Mouse (Mus musculus): ENCODE results near the gene Myo3b.

The Myo3b gene

DNA sequence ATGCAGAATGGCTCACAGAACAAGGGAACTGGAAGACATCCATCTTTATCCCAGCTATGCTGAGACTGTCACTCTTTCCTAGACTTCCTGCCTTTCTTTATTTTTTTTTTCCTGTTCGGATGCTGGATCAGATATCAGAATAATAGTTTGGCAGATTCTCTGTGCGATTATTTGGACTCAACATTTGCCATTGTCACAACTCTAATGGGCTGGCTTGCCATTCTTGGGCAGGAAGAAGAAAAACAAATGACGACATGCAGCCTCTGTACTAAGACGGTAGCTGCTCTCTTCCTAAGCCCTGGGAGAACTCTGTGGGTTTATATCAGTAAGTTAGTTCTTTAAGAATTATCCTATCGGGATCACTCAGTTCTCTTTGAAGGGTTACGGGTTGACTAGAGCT lies 89.7 kb downstream of the Myo3b start:
- no peak for DNase-seq (ENCODE audit: extremely low spot score)

DNA sequence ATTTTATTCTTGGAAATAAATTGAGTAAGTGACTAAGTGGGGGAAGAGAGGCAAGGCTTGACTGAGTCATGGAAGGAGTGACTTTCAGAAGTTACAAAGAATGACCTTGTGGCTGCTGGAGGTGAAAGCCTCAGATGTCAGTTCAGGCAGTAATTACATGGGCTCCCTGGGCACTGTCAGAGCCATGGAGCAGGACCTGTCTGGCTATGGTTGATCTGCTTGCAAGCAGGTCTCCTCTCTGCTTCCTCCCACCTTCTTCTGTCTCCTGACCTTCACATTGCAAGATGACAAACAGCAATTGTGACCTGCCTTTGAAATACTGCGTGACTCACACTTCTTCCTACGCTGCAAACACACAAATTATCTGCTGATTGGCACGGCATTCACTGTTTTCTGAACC lies 90.6 kb downstream of the Myo3b start:
- DNase-seq (ENCODE audit: extremely low spot score) = no peak

DNA sequence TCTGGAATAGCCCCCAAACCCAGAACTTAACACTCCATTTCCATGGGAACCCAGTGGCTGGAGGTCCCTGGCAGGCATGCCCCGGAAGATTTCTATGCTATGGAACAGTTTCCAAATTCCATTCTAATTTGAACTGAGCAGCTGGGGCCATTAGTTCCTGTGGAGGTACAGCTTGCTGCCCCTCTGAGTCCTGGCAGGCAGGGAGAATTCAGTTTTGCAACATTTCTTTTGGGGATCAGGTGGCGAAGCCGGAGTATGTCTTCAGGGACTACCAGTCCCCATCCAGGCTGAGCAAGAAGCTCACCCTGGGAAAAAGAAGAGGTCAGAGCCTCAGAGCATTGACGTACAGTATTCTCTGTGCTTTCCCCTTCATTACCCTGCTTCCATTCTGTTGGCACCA lies 94.4 kb downstream of the Myo3b start:
- no peak for DNase-seq (ENCODE audit: extremely low spot score)

DNA sequence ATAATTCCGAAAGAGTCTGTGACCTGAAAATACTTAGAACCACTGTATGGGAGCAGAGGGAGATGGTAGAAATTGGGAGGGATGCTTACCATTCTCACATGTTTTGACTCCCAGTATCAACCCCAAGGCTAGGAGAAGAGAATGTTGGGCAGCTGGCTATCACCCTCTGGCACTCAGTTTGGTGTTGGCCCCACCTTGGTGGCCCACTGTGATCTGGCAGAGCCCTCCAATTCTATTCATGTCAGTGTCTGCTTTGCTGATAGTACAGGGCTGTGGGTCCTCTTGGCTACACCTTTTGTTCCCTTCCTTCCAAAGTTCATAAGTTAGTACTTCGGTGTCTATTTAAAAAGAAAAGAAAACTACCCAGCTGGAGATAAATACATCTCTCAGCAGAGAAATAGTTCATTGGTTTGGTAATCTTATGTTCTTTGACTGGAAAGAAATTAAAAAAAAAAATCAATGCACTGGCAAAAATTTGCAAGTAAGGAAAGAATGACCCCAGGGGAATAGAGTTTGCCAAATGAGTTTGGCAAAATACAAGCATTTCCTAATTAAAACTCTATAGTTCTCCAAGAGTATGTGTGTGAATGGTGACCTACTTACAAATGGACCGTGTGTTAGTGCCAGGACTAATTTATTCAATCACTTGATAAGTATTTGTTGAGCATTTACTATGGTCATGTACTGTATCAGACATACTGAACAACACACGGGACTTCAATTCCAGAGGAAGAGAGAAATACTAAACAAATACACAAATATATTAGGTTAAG lies 98.5 kb downstream of the Myo3b start:
- DNase-seq (ENCODE audit: extremely low spot score) = no peak

DNA sequence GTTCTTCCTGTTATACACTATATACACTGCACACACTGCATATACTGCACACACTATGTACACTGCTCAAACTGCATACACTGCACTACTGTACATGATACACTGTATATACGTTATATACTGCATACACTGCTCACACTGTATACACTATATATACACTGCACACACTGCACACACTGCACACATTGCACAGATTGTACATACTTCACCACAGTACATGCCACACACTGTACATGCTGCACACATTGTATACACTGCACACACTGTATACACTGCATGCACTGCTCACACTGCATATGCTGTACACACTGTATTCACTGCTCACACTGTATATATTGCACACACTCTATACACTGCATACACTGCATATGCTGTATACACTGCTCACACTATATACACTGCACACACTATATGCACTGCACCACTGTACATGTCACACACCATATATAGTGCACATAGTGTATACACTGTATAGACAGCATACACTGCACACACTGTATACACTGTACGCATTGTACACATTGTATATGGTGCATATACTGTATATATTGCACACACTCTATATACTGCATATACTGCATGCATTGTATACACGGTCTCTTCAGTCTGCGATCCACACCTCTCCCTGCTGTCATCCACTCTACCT lies 104.7 kb downstream of the Myo3b start:
- DNase-seq (ENCODE audit: extremely low spot score) = no peak

DNA sequence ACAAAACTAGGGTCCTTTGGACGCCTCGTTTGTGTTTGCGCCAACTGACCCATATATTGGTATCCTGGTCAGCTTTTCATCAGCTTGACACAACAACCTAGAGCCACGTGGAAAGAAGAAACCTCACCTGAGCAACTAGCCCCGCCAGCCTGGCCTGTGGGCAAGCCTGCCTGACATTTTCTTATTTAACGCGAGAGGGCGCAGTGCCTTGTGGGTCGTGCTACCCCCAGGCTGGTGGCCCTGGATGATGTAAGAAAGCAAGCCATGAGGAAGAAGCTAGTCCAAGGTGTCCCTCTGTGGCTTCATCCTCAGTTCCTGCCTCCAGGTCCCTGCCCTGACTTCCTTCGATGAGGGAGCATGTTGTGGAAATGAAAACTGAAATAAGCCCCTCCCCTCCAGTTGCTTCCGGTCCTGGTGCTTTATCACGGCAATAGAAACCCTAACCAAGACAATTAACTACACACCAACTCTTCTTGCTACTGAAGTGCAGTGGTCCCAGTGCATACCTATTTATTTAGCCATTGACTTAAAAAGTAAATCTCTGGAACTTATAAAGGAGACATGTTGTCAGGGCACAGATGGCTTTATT lies 108.2 kb downstream of the Myo3b start:
- DNase-seq (ENCODE audit: extremely low spot score) = peak; percentile 12

DNA sequence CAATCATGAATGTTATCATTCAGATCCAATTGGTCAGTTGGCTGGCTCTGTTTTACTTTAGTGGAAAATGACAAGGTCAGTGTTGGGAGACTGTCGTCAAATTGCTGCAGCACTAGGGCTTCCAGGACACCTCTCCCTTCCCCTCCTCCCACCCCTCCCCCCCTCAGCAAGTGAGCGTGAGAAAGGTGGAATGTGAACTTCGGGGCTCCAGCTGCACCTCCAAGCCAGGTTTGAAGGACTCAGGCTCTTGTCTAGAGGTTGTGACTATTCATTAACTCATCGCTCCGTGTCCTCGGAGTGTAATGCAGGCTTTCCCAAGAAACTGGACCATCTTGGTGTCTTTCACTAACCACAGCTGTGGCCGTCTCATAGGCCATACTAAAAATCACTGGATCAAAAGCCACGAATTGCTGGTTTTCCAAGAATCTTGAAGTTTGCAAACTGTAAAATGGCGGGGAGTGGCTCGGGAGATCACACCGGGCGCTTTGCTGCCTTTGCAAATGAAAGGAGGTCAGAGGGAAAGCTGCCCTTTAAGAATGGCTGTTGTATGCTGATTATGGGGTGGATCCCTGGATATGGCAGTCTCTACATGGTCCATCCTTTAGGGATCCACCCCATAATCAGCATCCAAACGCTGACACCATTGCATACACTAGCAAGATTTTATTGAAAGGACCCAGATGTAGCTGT lies 110.0 kb downstream of the Myo3b start:
- no peak for DNase-seq (ENCODE audit: extremely low spot score)

DNA sequence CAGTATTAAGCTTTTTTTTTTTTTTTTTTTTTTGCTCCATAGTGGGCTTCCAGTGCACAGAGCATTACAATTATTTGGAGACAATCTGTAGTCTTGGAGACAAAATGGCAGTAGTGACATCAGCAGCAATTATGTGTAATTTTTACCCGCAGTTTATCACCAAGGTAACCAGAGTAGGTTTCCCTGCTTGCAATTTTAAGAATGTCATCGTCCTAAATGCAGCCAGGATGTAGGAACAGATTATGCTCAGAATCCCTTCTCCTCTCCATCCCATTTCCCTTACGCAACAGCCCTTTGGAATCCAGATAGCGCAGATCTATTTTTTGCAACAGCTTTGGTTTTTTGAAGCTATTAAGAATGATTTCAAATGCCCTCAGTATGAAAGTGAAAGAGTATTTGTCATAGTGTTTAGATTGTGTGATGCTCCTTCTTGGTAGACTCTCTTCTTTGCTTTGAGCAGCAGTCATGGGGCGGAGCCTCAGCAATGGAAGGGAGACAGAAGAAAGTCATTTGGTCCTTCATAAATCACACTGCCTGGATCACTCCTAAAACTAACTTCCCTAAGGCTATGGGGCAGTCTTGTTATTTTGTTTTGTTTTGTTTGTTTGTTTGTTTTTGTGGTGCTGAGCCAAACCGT lies 111.6 kb downstream of the Myo3b start:
- DNase-seq (ENCODE audit: extremely low spot score) = no peak

DNA sequence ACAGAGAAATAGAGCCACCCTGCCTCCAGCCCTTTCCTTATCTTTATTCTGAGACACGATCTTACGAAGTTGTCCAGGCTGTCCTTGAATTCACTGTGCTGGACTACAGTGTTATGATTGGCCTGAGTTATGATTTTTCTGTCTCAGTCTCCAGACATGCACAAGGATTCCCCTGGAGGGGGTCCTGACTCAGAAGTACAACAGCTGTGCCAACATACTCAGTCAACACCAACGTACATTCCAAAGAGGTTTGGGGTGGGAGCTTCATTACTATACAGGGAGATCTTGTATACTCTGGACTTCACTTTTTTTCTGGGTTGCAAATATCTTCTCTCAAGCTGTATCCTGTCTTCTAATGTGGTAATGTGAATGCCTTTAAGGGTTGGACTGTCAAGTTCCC lies 113.0 kb downstream of the Myo3b start:
- no peak for DNase-seq (ENCODE audit: extremely low spot score)

DNA sequence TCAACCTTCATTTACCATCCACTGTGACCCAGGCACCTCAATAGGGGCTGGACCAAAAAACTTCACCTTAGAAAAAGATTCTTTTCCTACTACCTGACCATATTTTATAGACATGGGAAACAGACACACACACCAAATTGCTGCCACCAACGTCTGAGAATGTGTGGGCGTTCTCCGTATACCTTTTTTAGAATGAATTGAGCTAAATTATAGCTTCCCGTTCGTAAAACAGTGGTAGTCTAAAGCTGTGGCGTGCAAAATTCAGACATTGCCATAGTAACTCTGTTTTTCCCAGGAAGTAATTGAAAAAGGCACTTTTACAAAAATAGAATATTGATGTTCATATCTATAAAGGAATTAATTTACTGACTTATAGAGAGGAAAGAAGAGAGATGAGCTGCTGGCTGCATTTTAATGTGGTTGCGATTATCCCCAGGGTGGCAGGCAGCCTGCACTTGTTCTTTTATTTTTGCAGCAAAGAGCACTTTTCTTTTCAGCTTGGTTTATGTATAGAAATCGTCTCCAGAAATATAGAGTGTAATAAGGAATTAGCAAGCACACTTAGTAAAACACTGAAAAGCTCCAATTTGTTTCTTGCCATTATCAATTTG lies 116.4 kb downstream of the Myo3b start:
- no peak for DNase-seq (ENCODE audit: extremely low spot score)

DNA sequence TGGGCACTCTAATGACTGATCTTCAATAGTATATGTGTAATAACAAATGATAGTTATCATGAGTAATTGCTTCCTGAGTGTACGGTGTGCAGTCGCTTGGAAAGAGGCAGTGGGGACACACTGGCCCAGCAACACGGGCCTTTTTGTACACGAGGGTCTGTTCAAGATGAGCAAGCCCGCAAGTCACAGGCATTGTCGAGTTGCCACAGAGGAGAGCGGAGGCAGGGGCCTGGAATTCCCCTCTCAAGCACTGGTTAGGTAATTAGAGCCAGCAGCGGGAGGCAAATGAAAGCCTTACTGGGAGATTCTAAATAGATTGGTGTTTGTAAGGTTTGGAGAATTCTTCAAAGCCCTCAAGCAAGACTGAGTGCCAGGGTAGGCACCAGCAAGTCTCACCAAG lies 120.6 kb downstream of the Myo3b start:
- DNase-seq (ENCODE audit: extremely low spot score) = no peak

DNA sequence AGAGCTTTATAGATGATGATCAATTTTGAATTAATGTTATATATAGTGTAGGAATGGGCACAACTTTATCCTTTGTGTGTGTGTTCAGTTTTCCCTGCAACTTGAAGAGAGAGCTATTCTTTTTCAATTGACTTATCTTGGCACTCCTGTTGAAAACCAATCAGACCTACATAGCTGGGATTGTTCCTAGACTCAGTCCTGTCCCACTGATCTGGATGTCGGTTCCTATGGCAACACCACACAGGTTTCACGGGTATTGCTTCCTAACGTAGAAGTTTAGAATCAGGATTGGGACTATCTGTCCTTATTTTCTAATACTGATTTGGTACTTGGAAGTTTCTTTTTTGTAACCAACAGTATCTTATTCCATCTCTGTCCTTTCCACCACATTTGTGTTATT lies 127.3 kb downstream of the Myo3b start:
- no peak for DNase-seq (ENCODE audit: extremely low spot score)

DNA sequence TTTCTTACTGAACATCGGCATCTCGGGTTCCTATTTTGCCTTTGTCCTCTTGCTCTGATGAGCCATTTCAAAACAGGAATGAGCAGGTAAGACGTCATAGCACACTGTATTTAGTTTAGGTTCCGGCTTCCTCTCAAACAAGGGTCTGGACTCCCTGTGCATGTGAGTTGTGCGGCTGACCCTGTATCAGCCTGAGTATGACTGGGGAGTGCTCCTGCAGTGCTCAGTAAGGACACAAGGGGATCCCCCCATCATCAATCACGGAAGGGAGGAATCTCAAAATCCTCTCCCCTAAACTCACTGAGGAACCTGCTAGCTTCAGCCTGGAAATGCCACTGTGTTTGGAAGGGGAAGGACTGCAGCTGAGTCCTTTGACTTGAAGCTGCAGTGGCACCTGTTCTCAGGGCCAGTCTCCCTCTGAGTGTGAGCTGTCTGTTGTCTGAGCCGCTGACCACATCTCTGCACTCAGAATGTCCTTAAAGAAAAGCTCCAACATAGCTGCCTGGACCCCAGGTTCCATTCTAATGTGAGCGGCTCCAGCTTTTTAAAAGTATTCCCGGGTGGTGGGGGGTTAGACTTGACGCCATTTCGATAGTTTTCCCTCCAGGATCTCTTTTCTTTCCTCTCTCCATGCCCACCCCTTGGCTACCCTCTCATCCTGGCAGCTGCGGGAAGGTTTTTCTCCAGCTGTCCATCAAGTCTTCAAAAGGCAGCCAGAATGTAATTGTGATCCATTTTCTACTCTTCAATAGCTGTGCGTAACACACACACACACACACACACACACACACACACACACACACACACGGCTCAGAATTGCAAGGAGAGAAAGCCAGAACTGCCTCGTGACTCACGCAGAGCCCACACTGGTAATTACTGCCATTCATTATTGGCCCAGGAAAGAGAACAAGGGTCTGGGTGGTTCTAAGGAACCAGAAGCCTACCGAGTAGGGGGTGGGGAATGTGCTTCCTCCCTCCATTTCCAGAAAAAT lies 129.3 kb downstream of the Myo3b start:
- no peak for DNase-seq (ENCODE audit: extremely low spot score)

DNA sequence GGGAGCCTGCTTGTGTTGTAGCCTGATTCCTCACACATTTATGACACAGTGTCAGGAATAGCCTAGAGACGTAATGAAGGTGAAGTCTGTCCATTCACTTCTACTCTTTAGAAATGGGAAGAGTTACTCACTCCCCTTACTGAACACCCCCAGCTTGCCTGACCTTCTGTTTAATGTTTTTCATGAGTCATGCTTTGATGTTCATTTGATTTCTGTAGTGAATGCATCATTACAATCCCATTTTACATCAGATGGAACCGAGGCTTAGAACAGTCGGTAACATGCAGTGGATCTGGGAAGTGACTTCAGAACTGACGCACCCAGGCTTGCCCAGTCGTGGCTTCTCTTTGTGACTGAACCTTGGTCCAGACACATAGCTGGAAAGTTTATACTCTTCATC lies 131.5 kb downstream of the Myo3b start:
- no peak for DNase-seq (ENCODE audit: extremely low spot score)

DNA sequence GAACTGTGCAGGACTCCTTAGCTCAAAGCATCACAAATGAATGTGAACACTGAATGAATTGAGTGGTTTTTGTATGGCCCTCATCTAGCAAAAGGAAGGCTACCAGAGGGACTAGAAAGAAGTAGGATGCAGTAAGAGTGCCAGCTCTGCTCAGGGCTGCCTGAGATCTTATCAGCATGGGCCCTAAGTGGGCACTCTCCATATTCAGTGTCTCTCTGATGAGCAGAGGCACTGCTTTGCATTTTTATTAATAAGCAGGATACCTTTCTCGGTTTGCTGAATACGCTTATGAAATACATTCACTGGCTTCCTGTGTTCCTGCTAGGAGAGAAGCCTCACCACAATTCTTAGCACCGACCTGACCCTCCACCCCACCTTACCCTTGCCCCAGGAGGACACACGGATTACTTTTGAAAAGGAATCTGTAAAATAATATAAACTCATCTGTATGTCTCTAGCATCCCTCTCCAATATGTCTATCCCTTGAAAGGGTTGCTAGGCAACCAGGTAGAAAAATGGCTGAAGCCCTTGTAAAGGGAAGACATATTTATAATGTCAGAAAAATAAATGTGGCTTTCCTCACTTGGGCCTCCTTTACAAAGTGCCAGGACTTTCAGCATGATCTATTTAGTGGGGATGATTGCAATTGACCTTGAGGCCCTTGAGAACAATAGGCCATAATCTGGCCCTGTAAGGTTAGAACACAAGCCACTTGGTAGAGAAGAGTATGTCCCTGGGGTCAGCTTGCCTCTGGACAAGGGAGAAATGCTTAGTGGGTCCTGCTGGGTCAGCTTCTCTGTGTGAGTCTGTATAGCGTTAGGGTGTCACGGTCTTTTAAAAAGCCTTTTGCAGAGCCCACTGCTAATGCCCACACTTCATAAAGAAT lies 138.1 kb downstream of the Myo3b start:
- DNase-seq (ENCODE audit: extremely low spot score) = peak; percentile 12

DNA sequence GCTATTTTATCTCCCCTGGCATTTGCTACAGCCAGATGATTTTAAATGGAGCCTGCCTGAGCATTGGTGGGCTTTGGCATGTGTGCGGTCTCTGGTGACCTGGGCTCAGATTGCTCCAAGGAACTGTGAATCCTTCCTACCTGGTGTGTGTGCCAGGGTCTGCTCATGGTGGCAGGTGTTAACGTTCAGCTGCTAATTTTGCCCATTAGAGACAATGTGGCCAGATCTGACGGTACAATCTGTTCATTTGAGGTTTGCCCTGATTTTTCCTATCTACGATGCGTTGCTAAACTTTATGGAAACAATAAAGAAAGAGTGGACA lies 138.7 kb downstream of the Myo3b start:
- DNase-seq (ENCODE audit: extremely low spot score) = no peak

DNA sequence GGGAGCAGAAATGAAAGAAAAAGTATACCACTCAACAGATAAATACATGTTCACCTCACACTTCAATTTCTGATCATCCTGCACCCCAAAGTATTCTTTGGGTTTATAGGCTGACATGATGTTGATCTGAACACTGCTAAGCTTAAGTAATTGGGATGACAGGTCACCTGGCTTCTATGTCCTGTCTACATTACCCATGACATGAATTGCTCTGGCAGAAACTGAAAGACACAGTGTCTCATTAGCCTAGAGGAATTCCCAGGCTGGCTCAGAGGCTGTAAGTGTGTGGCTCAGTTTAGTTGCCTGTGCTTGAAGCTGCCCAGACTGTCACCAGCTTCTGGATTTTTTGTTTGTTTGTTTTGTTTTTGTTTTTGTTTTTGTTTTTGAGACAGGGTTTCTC lies 139.3 kb downstream of the Myo3b start:
- no peak for DNase-seq (ENCODE audit: extremely low spot score)

DNA sequence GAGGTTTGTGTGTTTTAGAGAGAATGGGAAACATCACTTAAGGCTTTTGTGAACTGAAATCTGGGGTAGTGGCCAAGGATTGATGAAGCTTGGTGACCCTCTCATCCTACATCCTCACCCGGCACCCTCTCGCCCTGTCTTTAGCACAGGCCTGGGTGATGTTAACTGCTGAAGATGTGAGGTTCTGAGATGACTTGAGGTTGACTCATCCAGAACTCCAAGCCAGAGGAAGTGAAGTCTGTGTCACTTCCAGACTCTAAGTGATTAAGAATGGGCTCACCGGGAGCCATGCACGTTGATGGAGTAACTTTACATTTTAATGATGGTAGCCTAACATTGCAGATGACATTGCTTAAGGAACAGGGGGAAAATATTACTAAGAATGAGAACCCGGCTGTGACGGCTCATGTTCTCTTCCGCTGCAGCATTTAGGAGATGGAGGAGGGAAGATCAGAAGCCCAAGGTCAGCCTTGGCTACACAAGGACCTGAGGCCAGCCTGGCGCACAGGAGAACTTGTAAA lies 143.3 kb downstream of the Myo3b start:
- DNase-seq (ENCODE audit: extremely low spot score) = no peak

DNA sequence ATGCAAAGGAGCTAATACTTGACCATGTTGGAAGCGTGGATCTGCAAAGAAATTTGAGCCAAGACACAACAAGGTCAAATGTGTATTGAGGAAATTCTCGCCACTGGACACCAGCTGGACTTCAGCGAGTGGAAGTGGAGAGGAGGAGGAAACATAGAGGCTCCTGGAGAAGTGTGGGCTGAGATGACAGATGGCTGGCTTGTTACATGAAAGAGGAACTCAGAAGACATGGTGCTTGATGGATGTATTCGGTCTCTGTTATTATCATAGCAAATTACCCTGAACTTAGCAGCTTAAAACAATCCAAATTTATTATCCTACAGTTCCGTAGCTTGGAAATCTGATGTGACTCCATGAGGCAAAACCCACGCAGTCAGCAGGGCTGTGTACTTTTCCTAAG lies 148.1 kb downstream of the Myo3b start:
- no peak for DNase-seq (ENCODE audit: extremely low spot score)

All from embryo, embryonic 9.5 days (tissue).